Mouse (Mus musculus) lung, adult 2 months (tissue): Measurements from ENCODE around the gene Lancl2.

Experiments used
- CTCF ChIP-seq: fragments of 200-500 bp; IDR thresholded peaks from 2 replicates; pipeline ENCODE4 v1.5.1; 2011; ENCODE audit warnings: mild to moderate bottlenecking, low read length, control low read depth; ENCODE audit not compliant: insufficient read depth
- POLR2A ChIP-seq: fragments of 200-500 bp; IDR thresholded peaks from 2 replicates; pipeline ENCODE4 v1.6.1; 2011; ENCODE audit warnings: low read depth, mild to moderate bottlenecking, control low read depth, low read length, borderline replicate concordance; ENCODE audit errors: extremely low read depth

GRCm38 (mm10) chr6:57787376-57787775 is 85.0 kb downstream of the Lancl2 start:
- no peak for TF ChIP-seq POLR2A
- TF ChIP-seq CTCF: no peak
